In the genomic region with DNA sequence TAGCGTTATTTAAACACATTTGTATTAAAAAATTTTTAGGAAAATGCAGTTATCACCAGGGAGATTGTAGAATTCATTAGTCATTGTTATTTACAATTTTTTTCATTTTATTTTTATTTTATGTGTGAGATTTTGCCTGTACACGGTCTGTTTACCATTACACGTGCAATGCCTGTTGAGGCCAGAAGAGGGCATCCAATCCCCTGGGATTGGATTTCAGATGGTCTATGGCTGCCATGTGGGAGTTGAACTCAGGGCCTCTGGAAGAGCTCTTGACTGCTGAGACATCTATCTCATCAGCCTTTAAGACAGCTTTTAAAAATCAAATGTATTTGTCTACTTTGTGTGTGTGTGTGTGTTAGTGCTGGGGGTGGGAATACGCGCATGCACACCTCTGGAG, we compare ENCODE assay signal across 9 mouse cellular contexts. TPM values are rescaled to one million over a fixed set of nuclear protein-coding genes. Genes with fewer than 3 reads are reported as not detected.
DNase-seq lines count a peak whose midpoint lies in the region; ATAC-seq and TF ChIP-seq lines count a peak whose summit lies in the region.
"Had no signal": no experiment of that assay in that cellular context is flagged by ENCODE, and none has a peak within 500 bp of the region (broad histone marks: within the 10 kb centered on the region; RNA-seq: fewer than 3 reads in every experiment).

No protein-coding gene starts in this region.

- WGBS in forebrain, postnatal 0 days: 65% methylated on average over 5 of the region's 5 CpGs
- 63% methylated on average over 5 of the region's 5 CpGs for WGBS in forebrain, embryonic 16.5 days

- peaks cover 8% of the 10 kb centered on the region; the same call in 1 of the 2 replicates for H3K36me3 ChIP-seq in forebrain, postnatal 0 days (ENCODE audit: insufficient read depth)
- H3K36me3 ChIP-seq in forebrain, embryonic 16.5 days (ENCODE audit: control insufficient read depth, insufficient read depth): peaks cover 5% of the 10 kb centered on the region

- ATAC-seq in forebrain, postnatal 0 days: no peak
- ATAC-seq in forebrain, embryonic 16.5 days: no peak

- H3K4me3 ChIP-seq in forebrain, postnatal 0 days (ENCODE audit: low read depth, low read length): no peak overlapping the region
- H3K4me3 ChIP-seq in forebrain, embryonic 16.5 days (replicated peaks; ENCODE audit: low read length): no peak overlapping the region
- H3K4me3 ChIP-seq: hindbrain, embryonic 15.5 days had no signal

- H3K4me1 ChIP-seq in forebrain, postnatal 0 days (ENCODE audit: insufficient read depth): 0 out of 2 replicates have a peak, but pooled peaks cover 6% of the 10 kb centered on the region
- peaks cover 10% of the 10 kb centered on the region for H3K4me1 ChIP-seq in forebrain, embryonic 16.5 days (replicated peaks; ENCODE audit: control insufficient read depth, insufficient read depth, low read length)

- H3K27ac ChIP-seq in forebrain, postnatal 0 days (ENCODE audit: low read depth, low read length): no peak overlapping the region
- H3K27ac ChIP-seq in forebrain, embryonic 16.5 days (ENCODE audit: low read length): no peak overlapping the region
- H3K27ac ChIP-seq: hindbrain, embryonic 15.5 days had no signal

- H3K27me3 ChIP-seq in forebrain, postnatal 0 days (ENCODE audit: insufficient read depth, low read length): no peaks in the 10 kb centered on the region
- no peaks in the 10 kb centered on the region for H3K27me3 ChIP-seq in forebrain, embryonic 16.5 days (replicated peaks; ENCODE audit: control insufficient read depth, insufficient read depth, low read length)
- H3K27me3 ChIP-seq: hindbrain, embryonic 15.5 days had no signal

- no peak overlapping the region for H3K9ac ChIP-seq in forebrain, postnatal 0 days
- H3K9ac ChIP-seq in forebrain, embryonic 16.5 days (replicated peaks; ENCODE audit: low read depth, low read length): no peak overlapping the region
- H3K9ac ChIP-seq: hindbrain, embryonic 15.5 days had no signal

- peak; percentile 76 for TF ChIP-seq CTCF in forebrain, postnatal 0 days (IDR thresholded peaks at IDR 0.05; ENCODE audit: low read depth)

- no peaks in the 10 kb centered on the region for H3K9me3 ChIP-seq in forebrain, postnatal 0 days (ENCODE audit: low read length)
- H3K9me3 ChIP-seq in forebrain, embryonic 16.5 days (ENCODE audit: control insufficient read depth, low read length): no peaks in the 10 kb centered on the region
- H3K9me3 ChIP-seq: hindbrain, embryonic 15.5 days had no signal

- peak; percentile 32 for DNase-seq in forebrain, postnatal 0 days
- DNase-seq in right cerebral cortex, adult 2 months (ENCODE audit: low spot score in 2 of 2): peak; percentile 49 to 54
- DNase-seq in right cerebral cortex, postnatal 25 days: no peak
- peak; percentile 79 for DNase-seq in adipocyte (ENCODE audit: low spot score)
- peak; percentile 51 for DNase-seq in lung, postnatal 36 days
- DNase-seq in layer of hippocampus, adult 9-10 months (ENCODE audit: low spot score): no peak
- no peak for DNase-seq in gastrocnemius, adult 18-20 months (ENCODE audit: low spot score)

- H3K4me2 ChIP-seq in forebrain, postnatal 0 days (ENCODE audit: low read depth): no peak overlapping the region
- H3K4me2 ChIP-seq in forebrain, embryonic 16.5 days (ENCODE audit: low read length): no peak overlapping the region
- H3K4me2 ChIP-seq: hindbrain, embryonic 15.5 days had no signal

RNA-seq across cellular contexts. Expression of gene Dera, which starts 2.0 kb away (rescaled TPM):
- total RNA-seq in forebrain, postnatal 0 days (2014; rRNA removed): 5.0 and 9.1 TPM in 2 replicates
- polyA plus RNA-seq in forebrain, postnatal 0 days (2015; fragmentation: Nextera tagmentation; extraction: Ambion mirVana): 10.6 and 11.0 TPM in 2 replicates
- polyA plus RNA-seq in forebrain, embryonic 16.5 days (2015; fragmentation: Nextera tagmentation; extraction: Ambion mirVana): 8.9 and 11.3 TPM in 2 replicates
- total RNA-seq in gastrocnemius, adult 18-20 months (2021): 1 to 10 TPM; 6.5 to 7.8 TPM

RNA-seq across cellular contexts. Expression of gene Strap, which starts 21.4 kb away (rescaled TPM):
- 126 and 132 TPM in 2 replicates for total RNA-seq in forebrain, postnatal 0 days (2014; rRNA removed)
- 190 and 204 TPM in 2 replicates for polyA plus RNA-seq in forebrain, postnatal 0 days (2015; fragmentation: Nextera tagmentation; extraction: Ambion mirVana)
- polyA plus RNA-seq in forebrain, embryonic 16.5 days (2015; fragmentation: Nextera tagmentation; extraction: Ambion mirVana): 188 and 201 TPM in 2 replicates
- total RNA-seq in gastrocnemius, adult 18-20 months (2021): 10 to 100 TPM; 85.4 to 87.0 TPM

Comparison
In these comparisons a context has a peak if more than half of its experiments do, and no peak if none do; other contexts are left out.
1. DNase-seq: peak in forebrain, postnatal 0 days (single experiment), right cerebral cortex, adult 2 months (2 of 2), adipocyte (single experiment) and lung, postnatal 36 days (single experiment); none in right cerebral cortex, postnatal 25 days (single experiment), layer of hippocampus, adult 9-10 months (single experiment) and gastrocnemius, adult 18-20 months (single experiment).